Mouse (Mus musculus) adipose tissue, adult 10 weeks (tissue): ENCODE data around the gene Baiap2l2. TPM values are rescaled to one million over a fixed set of nuclear protein-coding genes. Genes with fewer than 3 reads are reported as not detected.

Source experiments
- polyA plus RNA-seq: library from polyadenylated mRNA; stranded (reverse); fragments of 350-450 nt; fragmentation: Illumina TruSeq; extraction: RNeasy Lipid Tissue Mini Kit (QIAGEN cat#74804); gene quantifications from one replicate; pipeline ENCODE4 v1.2.3, GENCODE M21; 2014; ENCODE audit warnings: low read depth, low replicate concordance

The Baiap2l2 gene
- 0.94 TPM for polyA plus RNA-seq

DNA sequence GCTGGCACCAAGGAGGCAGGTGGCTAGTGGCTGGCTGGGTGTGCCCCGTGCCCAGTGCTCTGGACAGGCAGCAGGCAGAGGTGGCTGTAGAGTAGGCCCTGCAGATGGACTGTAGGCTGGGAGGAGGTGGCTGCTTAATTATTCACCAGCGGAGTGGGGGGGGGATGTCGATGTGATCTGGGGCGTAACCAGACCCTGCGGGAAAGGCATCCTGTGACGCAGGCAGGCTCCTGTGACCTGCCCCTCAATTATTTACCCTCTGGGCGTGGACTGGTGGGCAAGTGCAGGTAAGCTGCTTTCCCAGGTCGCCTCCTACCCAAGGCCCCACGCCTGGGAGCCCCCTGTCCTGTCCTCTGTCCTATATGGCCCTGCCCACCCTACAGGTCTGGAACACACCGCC is at the start of gene Baiap2l2:
Gene Baiap2l2 (minus strand): TSS at position 139 of the 400 bp plus-strand sequence.

DNA sequence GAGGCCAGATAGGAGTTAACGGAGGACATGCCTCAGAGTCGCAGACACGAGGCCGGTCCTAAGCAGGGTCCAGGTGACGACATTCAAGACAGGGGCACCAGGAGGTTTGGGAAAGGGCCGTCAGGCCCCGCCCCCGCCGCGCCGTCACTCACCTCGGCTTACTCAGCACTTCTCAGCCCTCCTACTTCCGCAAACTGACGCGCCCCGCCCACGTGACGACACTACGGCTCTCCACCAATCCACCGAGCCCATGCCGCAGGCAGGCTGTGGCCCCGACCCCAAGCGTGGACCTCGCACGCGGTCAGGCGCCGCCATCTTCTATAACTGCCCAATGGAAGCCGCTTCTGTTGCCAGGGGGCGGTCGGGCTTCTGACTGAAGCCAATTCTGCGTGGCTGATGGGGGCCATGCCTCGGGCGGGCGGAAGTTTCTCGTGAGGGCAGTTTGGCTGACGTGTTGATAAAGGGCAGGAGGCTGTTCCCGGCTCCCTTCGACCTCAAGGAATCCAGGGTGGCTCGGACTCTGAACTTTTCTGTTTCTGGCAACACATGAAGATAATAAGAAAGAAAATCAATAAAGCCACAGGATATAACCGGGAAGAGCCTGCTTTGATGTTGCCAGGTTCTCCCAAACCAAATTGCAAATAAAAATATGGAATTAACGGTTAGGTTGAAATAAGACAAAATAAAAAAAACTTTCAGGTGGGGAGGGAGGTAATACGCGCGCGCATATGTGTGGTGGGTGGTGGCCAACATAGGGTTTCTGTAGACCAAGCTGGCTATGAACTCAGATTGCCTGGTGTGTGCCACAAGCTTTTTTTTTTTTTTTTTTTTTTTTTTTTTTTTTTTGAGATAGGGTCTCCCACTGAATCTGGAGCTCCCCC is 43.0 kb upstream of the Baiap2l2 start, which contains the start of gene Pla2g6:
Gene Pla2g6 (minus strand): TSS at position 333 of the 881 bp plus-strand sequence.

DNA sequence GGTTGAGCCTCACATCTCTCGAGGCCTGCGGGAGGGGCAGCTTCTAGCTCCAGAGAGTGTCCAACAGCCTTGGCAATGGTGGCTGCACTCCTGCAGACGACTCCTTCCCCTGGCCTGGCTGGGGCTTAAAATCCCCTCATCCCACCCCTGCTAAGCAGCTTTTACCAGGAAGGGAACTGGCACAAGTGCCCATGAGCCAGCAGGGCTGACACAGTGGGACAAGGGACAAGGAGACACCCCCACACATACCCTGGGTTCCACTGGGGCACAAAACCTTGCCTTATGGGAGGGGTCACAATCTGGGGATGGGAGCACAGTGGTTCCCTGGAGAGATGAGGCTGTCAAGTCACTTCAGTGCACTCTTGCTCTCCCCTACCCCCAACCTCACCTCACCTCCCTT is 30.7 kb downstream of the Baiap2l2 start, which contains the start of gene Slc16a8:
Gene Slc16a8 (minus strand): TSS at position 101 of the 400 bp plus-strand sequence.

DNA sequence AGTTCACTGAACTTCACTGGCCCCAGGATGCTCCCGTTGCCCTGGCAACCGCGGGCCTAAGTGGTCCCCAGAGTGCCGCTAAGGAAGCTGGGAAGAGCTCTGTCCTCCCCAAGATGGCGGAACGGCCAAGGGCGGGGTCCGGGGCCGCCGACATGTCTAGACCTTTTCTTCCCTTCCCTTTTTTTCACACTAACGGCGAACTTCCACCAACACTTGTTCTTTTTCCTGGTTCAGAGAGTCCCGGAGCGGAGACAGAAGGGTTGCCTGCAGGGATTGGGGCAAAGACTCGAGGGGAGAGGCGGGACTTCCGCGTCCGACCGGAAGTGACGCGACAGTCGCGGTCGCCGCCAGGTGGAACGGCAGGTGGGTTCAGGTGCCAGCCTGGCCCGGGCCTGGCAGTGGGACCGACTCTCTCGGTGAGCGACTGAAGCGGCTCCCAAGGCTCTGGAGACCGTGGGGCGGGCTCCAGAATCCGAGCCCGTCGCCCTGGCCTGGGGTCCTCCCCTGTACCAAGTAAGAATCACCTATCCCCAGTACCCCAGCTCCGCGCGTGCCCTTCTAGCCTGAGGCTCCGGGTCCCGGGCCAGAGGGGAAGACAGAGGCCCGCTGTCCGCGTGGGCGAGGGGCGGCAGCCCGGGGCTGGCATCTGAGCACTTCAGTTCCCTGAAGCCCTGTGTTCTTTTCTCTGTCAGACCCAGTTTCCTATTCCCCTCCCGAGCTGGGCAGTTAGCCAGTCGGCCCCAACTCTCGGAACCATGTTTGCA is 56.1 kb downstream of the Baiap2l2 start, which contains the start of the genes Pick1 and Gm49486:
Gene Pick1 (plus strand): TSS at position 116 of the 764 bp plus-strand sequence.
Gene Gm49486 (plus strand): TSS at position 334 of the 764 bp plus-strand sequence.

Other genes with a start within 250 kb of the Baiap2l2 start
- 0.98 TPM for gene Galr3, start 243.7 kb downstream of the Baiap2l2 start, polyA plus RNA-seq
- 36.9 TPM for gene Ankrd54, start 222.6 kb downstream of the Baiap2l2 start, polyA plus RNA-seq
- gene Eif3l, start 210.4 kb downstream of the Baiap2l2 start, polyA plus RNA-seq: 142 TPM
- 29.7 TPM for gene Micall1, start 176.6 kb downstream of the Baiap2l2 start, polyA plus RNA-seq
- 84.6 TPM for gene Polr2f, start 144.5 kb downstream of the Baiap2l2 start, polyA plus RNA-seq
- gene 1700088E04Rik, start 144.3 kb downstream of the Baiap2l2 start, polyA plus RNA-seq: 22.1 TPM
- gene Sox10, start 120.3 kb downstream of the Baiap2l2 start, polyA plus RNA-seq: 0.63 TPM
- 33.1 TPM for gene Pick1, start 56.4 kb downstream of the Baiap2l2 start, polyA plus RNA-seq
- 0.60 TPM for gene Gm49486, start 56.1 kb downstream of the Baiap2l2 start, polyA plus RNA-seq
- 0.17 TPM for gene Slc16a8, start 30.8 kb downstream of the Baiap2l2 start, polyA plus RNA-seq
- 25.6 TPM for gene Pla2g6, start 42.9 kb upstream of the Baiap2l2 start, polyA plus RNA-seq
- 4.3 TPM for gene Maff, start 61.1 kb upstream of the Baiap2l2 start, polyA plus RNA-seq
- gene Tmem184b, start 118.0 kb upstream of the Baiap2l2 start, polyA plus RNA-seq: 45.4 TPM
- gene Csnk1e, start 170.0 kb upstream of the Baiap2l2 start, polyA plus RNA-seq: 58.9 TPM
- not detected for gene Kcnj4, start 219.7 kb upstream of the Baiap2l2 start, polyA plus RNA-seq
- gene Kdelr3, start 230.9 kb upstream of the Baiap2l2 start, polyA plus RNA-seq: 16.6 TPM